8 mouse cellular contexts compared by ENCODE assay signal in genomic region chr17:23630195-23631020, GRCm38 (mm10). TPM values are rescaled to one million over a fixed set of nuclear protein-coding genes. Genes with fewer than 3 reads are reported as not detected.
A peak's percentile ranks its signal among the peaks of the same experiment; 100 is the strongest.
DNase-seq lines count a peak whose midpoint lies in the region; ATAC-seq lines count a peak whose summit lies in the region.

No protein-coding gene starts in this region.

- peak; percentile 100 for ATAC-seq in CD4-positive, CD25-positive, alpha-beta regulatory T cell, adult 4 months
- peak; percentile 74 for ATAC-seq in heart, embryonic 15.5 days (replicated peaks; ENCODE audit: insufficient number of reproducible peaks, insufficient read depth, low FRiP score, low read depth)
- peak; percentile 68 for ATAC-seq in liver, embryonic 13.5 days (ENCODE audit: low read depth)
- ATAC-seq in stomach, embryonic 15.5 days (ENCODE audit: insufficient read depth, low FRiP score, low read depth) = peak; percentile 76

- H3K36me3 ChIP-seq in forebrain, embryonic 10.5 days (replicated peaks) = no peaks in the 10 kb centered on the region
- H3K36me3 ChIP-seq in heart, embryonic 15.5 days = no peaks in the 10 kb centered on the region
- no peaks in the 10 kb centered on the region for H3K36me3 ChIP-seq in liver, embryonic 13.5 days
- H3K36me3 ChIP-seq in stomach, embryonic 15.5 days = no peaks in the 10 kb centered on the region

- WGBS in forebrain, embryonic 10.5 days = 17% methylated on average over 22 of the region's 22 CpGs
- 13% methylated on average over 22 of the region's 22 CpGs for WGBS in heart, embryonic 15.5 days
- 12% methylated on average over 22 of the region's 22 CpGs for WGBS in liver, embryonic 13.5 days (ENCODE audit: insufficient replicate concordance)
- WGBS in stomach, embryonic 15.5 days = 13% methylated on average over 22 of the region's 22 CpGs

- H3K9me3 ChIP-seq in forebrain, embryonic 10.5 days = no peaks in the 10 kb centered on the region
- H3K9me3 ChIP-seq in heart, embryonic 15.5 days (replicated peaks) = no peaks in the 10 kb centered on the region
- no peaks in the 10 kb centered on the region for H3K9me3 ChIP-seq in liver, embryonic 13.5 days (replicated peaks)
- H3K9me3 ChIP-seq in stomach, embryonic 15.5 days = no peaks in the 10 kb centered on the region

- peak; percentile 8 for DNase-seq in c-Kit-negative CD71-positive TER-119-positive erythroid progenitor cells, embryonic 14.5 days (ENCODE audit: low read depth, low spot score)
- DNase-seq in forebrain, embryonic 10.5 days (ENCODE audit: extremely low spot score, low spot score) = peak; percentile 79
- peak; percentile 82 for DNase-seq in kidney, postnatal 14 days
- peak; percentile 55 for DNase-seq in liver, embryonic 13.5 days
- peak; percentile 79 for DNase-seq in neural tube, embryonic 10.5 days (ENCODE audit: extremely low spot score, low spot score)

- H3K4me1 ChIP-seq in forebrain, embryonic 10.5 days = peaks cover 18% of the 10 kb centered on the region
- peaks cover 4% of the 10 kb centered on the region for H3K4me1 ChIP-seq in heart, embryonic 15.5 days (replicated peaks)
- H3K4me1 ChIP-seq in liver, embryonic 13.5 days (replicated peaks) = peaks cover 3% of the 10 kb centered on the region; the same call in 1 of the 2 replicates
- H3K4me1 ChIP-seq in stomach, embryonic 15.5 days = peaks cover 3% of the 10 kb centered on the region; the same call in 1 of the 2 replicates

- H3K4me3 ChIP-seq in forebrain, embryonic 10.5 days = peak overlapping the region; percentile 39
- H3K4me3 ChIP-seq in heart, embryonic 15.5 days = peak overlapping the region; percentile 29
- H3K4me3 ChIP-seq in liver, embryonic 13.5 days (replicated peaks) = no peak overlapping the region
- peak overlapping the region; percentile 26 for H3K4me3 ChIP-seq in stomach, embryonic 15.5 days (replicated peaks)

- peaks cover 10% of the 10 kb centered on the region; the same call in 1 of the 2 replicates for H3K27me3 ChIP-seq in forebrain, embryonic 10.5 days (ENCODE audit: poor library complexity, severe bottlenecking)
- peaks cover 14% of the 10 kb centered on the region for H3K27me3 ChIP-seq in heart, embryonic 15.5 days
- H3K27me3 ChIP-seq in liver, embryonic 13.5 days = no peaks in the 10 kb centered on the region
- no peaks in the 10 kb centered on the region for H3K27me3 ChIP-seq in stomach, embryonic 15.5 days (replicated peaks)

- peak overlapping the region; percentile 64 for H3K4me2 ChIP-seq in heart, embryonic 15.5 days
- peak overlapping the region; percentile 17; the same call in 1 of the 2 replicates for H3K4me2 ChIP-seq in liver, embryonic 13.5 days
- peak overlapping the region; percentile 56 for H3K4me2 ChIP-seq in stomach, embryonic 15.5 days

- H3K9ac ChIP-seq in heart, embryonic 15.5 days = 0 out of 2 replicates have a peak overlapping the region, but pooled peaks have one; percentile 31
- H3K9ac ChIP-seq in liver, embryonic 13.5 days = no peak overlapping the region
- peak overlapping the region; percentile 25; the same call in 1 of the 2 replicates for H3K9ac ChIP-seq in stomach, embryonic 15.5 days

- no peak overlapping the region for H3K27ac ChIP-seq in forebrain, embryonic 10.5 days
- H3K27ac ChIP-seq in heart, embryonic 15.5 days = no peak overlapping the region
- H3K27ac ChIP-seq in liver, embryonic 13.5 days = no peak overlapping the region
- H3K27ac ChIP-seq in stomach, embryonic 15.5 days = no peak overlapping the region

RNA-seq across cellular contexts. Expression of gene Mmp25, which starts 14.7 kb away (rescaled TPM):
- 1 to 10 TPM in 1 of 2 experiments, under 1 TPM in 1; 0.42 to 1.6 TPM for polyA plus RNA-seq in CD4-positive, CD25-positive, alpha-beta regulatory T cell, adult 4 months (2017; shearing (Covaris generic))
- polyA plus RNA-seq in forebrain, embryonic 10.5 days (2016; fragmentation: Nextera tagmentation; extraction: Ambion mirVana) = 0.77 and 0.84 TPM in 2 replicates
- 0.38 and 0.48 TPM in 2 replicates for polyA plus RNA-seq in heart, embryonic 15.5 days (2015; fragmentation: Nextera tagmentation; extraction: Ambion mirVana)
- polyA plus RNA-seq in liver, embryonic 13.5 days (2015; fragmentation: Nextera tagmentation; extraction: Ambion mirVana) = 0.14 and 0.15 TPM in 2 replicates
- polyA plus RNA-seq in stomach, embryonic 15.5 days (2015; fragmentation: Nextera tagmentation; extraction: Ambion mirVana) = 0.66 and 0.78 TPM in 2 replicates

RNA-seq across cellular contexts. Expression of gene Zscan10, which starts 29.8 kb away (rescaled TPM):
- 1 to 10 TPM; 2.2 to 2.9 TPM for polyA plus RNA-seq in CD4-positive, CD25-positive, alpha-beta regulatory T cell, adult 4 months (2017; shearing (Covaris generic))
- 0.42 and 0.65 TPM in 2 replicates for polyA plus RNA-seq in forebrain, embryonic 10.5 days (2016; fragmentation: Nextera tagmentation; extraction: Ambion mirVana)
- 0.06 TPM in 1 of 2 replicates, not detected in the other for polyA plus RNA-seq in heart, embryonic 15.5 days (2015; fragmentation: Nextera tagmentation; extraction: Ambion mirVana)
- polyA plus RNA-seq in liver, embryonic 13.5 days (2015; fragmentation: Nextera tagmentation; extraction: Ambion mirVana) = not detected in 2 replicates
- 0.12 and 0.18 TPM in 2 replicates for polyA plus RNA-seq in stomach, embryonic 15.5 days (2015; fragmentation: Nextera tagmentation; extraction: Ambion mirVana)

RNA-seq across cellular contexts. Expression of gene Bicdl2, which starts 29.9 kb away (rescaled TPM):
- polyA plus RNA-seq in CD4-positive, CD25-positive, alpha-beta regulatory T cell, adult 4 months (2017; shearing (Covaris generic)) = under 1 TPM; 0.22 to 0.66 TPM
- 0.27 and 0.37 TPM in 2 replicates for polyA plus RNA-seq in forebrain, embryonic 10.5 days (2016; fragmentation: Nextera tagmentation; extraction: Ambion mirVana)
- 0.35 and 0.39 TPM in 2 replicates for polyA plus RNA-seq in heart, embryonic 15.5 days (2015; fragmentation: Nextera tagmentation; extraction: Ambion mirVana)
- polyA plus RNA-seq in liver, embryonic 13.5 days (2015; fragmentation: Nextera tagmentation; extraction: Ambion mirVana) = 0.10 and 0.14 TPM in 2 replicates
- 9.9 and 12.2 TPM in 2 replicates for polyA plus RNA-seq in stomach, embryonic 15.5 days (2015; fragmentation: Nextera tagmentation; extraction: Ambion mirVana)

RNA-seq across cellular contexts. Expression of gene Zfp13, which starts 31.1 kb away (rescaled TPM):
- under 1 TPM in 1 of 2 experiments, not detected in 1; 0.38 TPM for polyA plus RNA-seq in CD4-positive, CD25-positive, alpha-beta regulatory T cell, adult 4 months (2017; shearing (Covaris generic))
- 22.1 and 22.2 TPM in 2 replicates for polyA plus RNA-seq in forebrain, embryonic 10.5 days (2016; fragmentation: Nextera tagmentation; extraction: Ambion mirVana)
- polyA plus RNA-seq in heart, embryonic 15.5 days (2015; fragmentation: Nextera tagmentation; extraction: Ambion mirVana) = 6.7 and 8.3 TPM in 2 replicates
- 1.2 and 1.6 TPM in 2 replicates for polyA plus RNA-seq in liver, embryonic 13.5 days (2015; fragmentation: Nextera tagmentation; extraction: Ambion mirVana)
- polyA plus RNA-seq in stomach, embryonic 15.5 days (2015; fragmentation: Nextera tagmentation; extraction: Ambion mirVana) = 10.3 and 12.7 TPM in 2 replicates

RNA-seq across cellular contexts. Expression of gene Hcfc1r1, which starts 43.0 kb away (rescaled TPM):
- polyA plus RNA-seq in CD4-positive, CD25-positive, alpha-beta regulatory T cell, adult 4 months (2017; shearing (Covaris generic)) = 10 to 100 TPM; 71.5 to 72.4 TPM
- 28.0 and 29.0 TPM in 2 replicates for polyA plus RNA-seq in forebrain, embryonic 10.5 days (2016; fragmentation: Nextera tagmentation; extraction: Ambion mirVana)
- 226 and 282 TPM in 2 replicates for polyA plus RNA-seq in heart, embryonic 15.5 days (2015; fragmentation: Nextera tagmentation; extraction: Ambion mirVana)
- polyA plus RNA-seq in liver, embryonic 13.5 days (2015; fragmentation: Nextera tagmentation; extraction: Ambion mirVana) = 21.6 and 21.9 TPM in 2 replicates
- polyA plus RNA-seq in stomach, embryonic 15.5 days (2015; fragmentation: Nextera tagmentation; extraction: Ambion mirVana) = 73.7 and 84.8 TPM in 2 replicates

Comparison
In these comparisons a context has a peak if more than half of its experiments do, and no peak if none do; other contexts are left out.
1. DNase-seq: peak in every context shown above with its lines; median percentile 82 in kidney, postnatal 14 days; 79 in forebrain, embryonic 10.5 days; 79 in neural tube, embryonic 10.5 days; 55 in liver, embryonic 13.5 days; 8 in c-Kit-negative CD71-positive TER-119-positive erythroid progenitor cells, embryonic 14.5 days.